Mouse (Mus musculus) heart, embryonic 12.5 days (tissue): ENCODE results near the gene Zg16. TPM values are rescaled to one million over a fixed set of nuclear protein-coding genes. Genes with fewer than 3 reads are reported as not detected.

Experiments used
- ATAC-seq: fragments of 200-750 bp; cut with Nextera tagmentation; 2 replicates; pipeline ENCODE4 v1.8.0; 2017; ENCODE audit warnings: moderate TSS enrichment, moderate library complexity; ENCODE audit not compliant: insufficient number of reproducible peaks, low FRiP score
- H3K27ac ChIP-seq: fragments of 300-500 bp; sonication (generic); 2 replicates; pipeline ENCODE4 v1.5.1; 2016; ENCODE audit warnings: mild to moderate bottlenecking, moderate library complexity; ENCODE audit not compliant: poor library complexity, severe bottlenecking
- H3K27me3 ChIP-seq: fragments of 300-500 bp; sonication (generic); replicated peaks from 2 replicates; pipeline ENCODE4 v1.6.1; 2016; ENCODE audit warnings: mild to moderate bottlenecking, moderate library complexity
- H3K36me3 ChIP-seq: fragments of 300-500 bp; sonication (generic); 2 replicates; pipeline ENCODE4 v1.6.1; 2016; ENCODE audit warnings: mild to moderate bottlenecking, moderate library complexity
- H3K4me1 ChIP-seq: fragments of 300-500 bp; sonication (generic); replicated peaks from 2 replicates; pipeline ENCODE4 v1.6.1; 2016; ENCODE audit warnings: mild to moderate bottlenecking
- H3K4me2 ChIP-seq: fragments of 300-500 bp; sonication (generic); 2 replicates; pipeline ENCODE4 v1.6.1; 2016; ENCODE audit warnings: mild to moderate bottlenecking, moderate library complexity
- H3K4me3 ChIP-seq: fragments of 300-500 bp; sonication (generic); 2 replicates; pipeline ENCODE4 v1.5.1; 2016; ENCODE audit warnings: mild to moderate bottlenecking
- H3K9ac ChIP-seq: fragments of 300-500 bp; sonication (generic); 2 replicates; pipeline ENCODE4 v1.6.1; 2016; ENCODE audit warnings: mild to moderate bottlenecking, moderate library complexity
- H3K9me3 ChIP-seq: fragments of 300-500 bp; sonication (generic); replicated peaks from 2 replicates; pipeline ENCODE4 v1.6.1; 2016; ENCODE audit warnings: mild to moderate bottlenecking, moderate library complexity
- WGBS: fragments of 180-500 bp; shearing (Covaris S2); methylation state at CpG from one replicate; pipeline ENCODE4 v1.1.7; 2016; 5-methylcytosine and 5-hydroxymethylcytosine counted together
- polyA plus RNA-seq: library from polyadenylated mRNA; unstranded; fragments of >200 nt; fragmentation: Nextera tagmentation; extraction: Ambion mirVana; gene quantifications from 2 replicates; pipeline ENCODE4 v1.2.1, GENCODE M21; 2016

Zg16 gene
- polyA plus RNA-seq, 1 experiment from 2014 or later, result not detected

- Histone ChIP-seq H3K4me3 (peak overlapping the region; percentile 94), H3K9ac (peak overlapping the region; percentile 97), H3K36me3 (peaks cover 56% of the 10 kb centered on the region), H3K27me3 (no peaks in the 10 kb centered on the region), H3K4me2 (peak overlapping the region; percentile 97), H3K9me3 (no peaks in the 10 kb centered on the region), H3K4me1 (peaks cover 59% of the 10 kb centered on the region), H3K27ac (peak overlapping the region; percentile 99)
- under 1% methylated on average over 30 of the region's 30 CpGs for WGBS
- peak; percentile 23 for ATAC-seq
Measured at GRCm38 (mm10) chr7:127024755-127025555, 62.2 kb downstream of the Zg16 start.

DNA sequence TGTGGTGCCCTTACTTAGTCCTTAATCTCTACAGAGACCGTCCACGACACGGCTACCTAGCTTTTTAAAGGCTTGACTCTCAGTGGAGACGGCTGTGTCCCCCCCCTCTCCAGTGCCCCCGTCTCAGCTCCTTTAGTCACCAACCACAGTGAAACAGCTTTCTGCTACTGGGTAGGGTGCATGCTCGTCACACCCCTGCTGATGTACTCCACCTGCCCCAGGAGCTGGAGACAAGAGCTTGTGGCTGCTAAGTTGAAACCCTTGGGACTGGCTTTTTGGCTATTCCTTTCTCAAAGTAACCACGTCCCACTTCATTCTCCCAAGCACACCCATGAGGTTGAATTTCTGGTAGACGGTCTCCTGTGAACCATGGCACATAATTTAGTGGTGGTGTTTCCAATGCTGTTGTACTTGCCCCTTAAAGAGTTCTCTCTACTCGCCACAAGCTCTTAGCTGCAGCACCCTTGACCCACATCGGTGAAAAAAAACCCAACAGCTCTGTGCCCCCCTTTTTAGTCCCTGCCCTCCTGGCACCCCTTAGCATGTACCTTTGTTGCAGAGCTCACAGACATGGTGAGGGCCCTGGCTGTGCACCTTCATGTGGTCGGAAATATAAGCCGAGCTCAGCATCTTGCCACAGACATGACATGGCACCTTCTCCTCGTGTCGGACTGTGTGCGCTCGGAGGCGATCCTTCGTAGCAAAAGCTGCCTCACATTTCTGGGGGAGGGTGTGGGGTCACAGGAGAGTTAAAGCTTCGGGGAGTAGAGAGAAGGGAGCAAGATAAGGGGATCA lies 63.0 kb downstream of the Zg16 start:
- peak overlapping the region; percentile 99 for H3K27ac ChIP-seq
- peak overlapping the region; percentile 94 for H3K4me3 ChIP-seq
- ATAC-seq, result no peak
- peak overlapping the region; percentile 97 for H3K4me2 ChIP-seq
- H3K36me3 ChIP-seq, result peaks cover 48% of the 10 kb centered on the region
- H3K9ac ChIP-seq, result peak overlapping the region; percentile 97
- H3K27me3 ChIP-seq, result no peaks in the 10 kb centered on the region
- WGBS, result 28% methylated on average over 19 of the region's 19 CpGs
- H3K9me3 ChIP-seq, result no peaks in the 10 kb centered on the region
- H3K4me1 ChIP-seq, result peaks cover 59% of the 10 kb centered on the region

DNA sequence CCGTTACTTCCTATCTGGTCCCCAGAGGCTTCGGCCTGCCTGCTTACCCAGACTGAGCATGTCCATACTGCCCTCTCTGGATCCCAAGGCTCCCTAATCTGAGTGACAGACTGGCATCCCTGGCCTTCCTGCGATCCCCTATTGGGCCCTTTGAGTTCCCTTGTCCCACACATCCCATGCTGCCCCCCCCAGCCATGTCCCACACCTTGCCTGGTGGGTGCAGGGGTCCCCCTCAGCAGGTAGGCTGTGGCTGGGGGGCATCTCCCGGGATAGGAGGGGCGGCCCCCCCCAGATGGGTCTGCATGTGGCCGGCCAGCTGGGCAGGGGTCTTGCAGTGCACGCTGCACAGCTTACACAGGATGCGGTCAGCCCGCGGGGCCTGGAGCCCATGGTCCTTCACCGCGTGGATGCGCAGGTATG lies 63.8 kb downstream of the Zg16 start:
- Histone ChIP-seq H3K4me2 (peak overlapping the region; percentile 97), H3K4me1 (peaks cover 61% of the 10 kb centered on the region), H3K27ac (peak overlapping the region; percentile 34; the same call in 1 of the 2 replicates), H3K9ac (peak overlapping the region; percentile 97), H3K9me3 (no peaks in the 10 kb centered on the region), H3K4me3 (peak overlapping the region; percentile 94), H3K36me3 (peaks cover 40% of the 10 kb centered on the region), H3K27me3 (no peaks in the 10 kb centered on the region)
- whole genome bisulfite sequencing, result 81% methylated on average over 13 of the region's 13 CpGs
- ATAC-seq, result no peak

- Histone ChIP-seq H3K9ac (peak overlapping the region; percentile 97), H3K27ac (no peak overlapping the region), H3K9me3 (no peaks in the 10 kb centered on the region), H3K4me3 (no peak overlapping the region; the same call in 1 of the 2 replicates), H3K4me2 (peak overlapping the region; percentile 97), H3K27me3 (no peaks in the 10 kb centered on the region), H3K4me1 (peaks cover 55% of the 10 kb centered on the region), H3K36me3 (peaks cover 35% of the 10 kb centered on the region)
- ATAC-seq, result no peak
- WGBS, result 84% methylated on average over 7 of the region's 7 CpGs
Measured at GRCm38 (mm10) chr7:127022528-127023271, 64.4 kb downstream of the Zg16 start.

GRCm38 (mm10) chr7:127021563-127022527 lies 65.3 kb downstream of the Zg16 start:
- no peak for ATAC-seq
- H3K4me1 ChIP-seq, result peaks cover 54% of the 10 kb centered on the region
- H3K9ac ChIP-seq, result peak overlapping the region; percentile 97
- no peaks in the 10 kb centered on the region for H3K9me3 ChIP-seq
- H3K27me3 ChIP-seq, result no peaks in the 10 kb centered on the region
- H3K27ac ChIP-seq, result peak overlapping the region; percentile 19; the same call in 1 of the 2 replicates
- H3K4me3 ChIP-seq, result peak overlapping the region; percentile 42
- peaks cover 34% of the 10 kb centered on the region for H3K36me3 ChIP-seq
- H3K4me2 ChIP-seq, result peak overlapping the region; percentile 87
- 56% methylated on average over 5 of the region's 5 CpGs for WGBS

DNA sequence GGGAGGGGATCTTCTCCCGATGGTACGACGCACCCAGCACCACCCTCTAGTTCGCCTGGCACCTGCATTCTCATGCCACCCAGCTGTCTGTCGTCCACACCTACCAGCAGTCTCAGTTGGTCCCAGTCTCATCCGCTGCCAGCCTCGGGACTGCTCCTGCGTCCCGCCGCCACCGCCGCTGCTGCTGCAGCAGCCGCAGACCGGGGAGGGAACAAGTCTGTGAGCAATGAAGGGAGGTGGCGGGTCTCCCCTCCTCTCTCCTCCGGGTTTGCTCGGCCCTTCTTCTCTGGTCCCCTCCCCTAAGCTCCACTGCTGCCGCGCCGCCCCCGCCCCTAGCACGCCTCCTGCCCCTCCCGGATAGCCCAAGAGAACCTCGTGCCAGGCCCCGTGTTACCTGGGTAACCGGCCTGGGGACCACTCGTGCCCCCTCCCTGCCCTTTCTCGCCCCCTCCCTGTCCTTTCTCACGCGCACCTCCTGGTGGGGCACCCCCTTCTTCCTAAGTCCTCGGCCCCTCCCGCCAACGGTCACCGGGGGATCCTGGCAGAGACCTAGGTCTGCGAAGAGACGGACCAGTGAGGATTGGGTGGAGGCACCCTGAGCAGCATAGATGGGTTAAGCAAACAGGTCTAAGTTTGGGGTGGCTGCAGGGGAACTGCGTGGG lies 66.1 kb downstream of the Zg16 start, which contains the start of the genes Gm42742 and Prrt2:
Gene Gm42742, minus strand, starts transcription at position 197 of the 662 bp plus-strand sequence.
Gene Prrt2, minus strand, starts transcription at position 311 of the 662 bp plus-strand sequence.
- Histone ChIP-seq H3K9me3 (no peaks in the 10 kb centered on the region), H3K27ac (peak within 1 kb of the TSS; percentile 19; the same call in 1 of the 2 replicates), H3K4me1 (peaks cover 54% of the 10 kb centered on the region), H3K36me3 (peaks cover 34% of the 10 kb centered on the region), H3K4me2 (peak within 1 kb of the TSS; percentile 87), H3K4me3 (peak within 1 kb of the TSS; percentile 42), H3K27me3 (no peaks in the 10 kb centered on the region), H3K9ac (peak within 1 kb of the TSS; percentile 70)
- WGBS, result 1% methylated on average over 32 of the region's 37 CpGs
- no peak for ATAC-seq

GRCm38 (mm10) chr7:127020491-127020890 lies 66.6 kb downstream of the Zg16 start:
- no peaks in the 10 kb centered on the region for H3K27me3 ChIP-seq
- H3K27ac ChIP-seq, result 0 out of 2 replicates have a peak overlapping the region, but pooled peaks have one; percentile 1
- H3K9ac ChIP-seq, result peak overlapping the region; percentile 70
- H3K4me3 ChIP-seq, result peak overlapping the region; percentile 42
- H3K36me3 ChIP-seq, result peaks cover 38% of the 10 kb centered on the region
- H3K4me1 ChIP-seq, result peaks cover 59% of the 10 kb centered on the region
- 39% methylated on average over 5 of the region's 5 CpGs for WGBS
- H3K4me2 ChIP-seq, result peak overlapping the region; percentile 87
- H3K9me3 ChIP-seq, result no peaks in the 10 kb centered on the region
- no peak for ATAC-seq

- ATAC-seq, result no peak
- no peaks in the 10 kb centered on the region for H3K27me3 ChIP-seq
- no peak overlapping the region for H3K27ac ChIP-seq
- 69% methylated on average over 3 of the region's 3 CpGs for whole genome bisulfite sequencing
- peaks cover 41% of the 10 kb centered on the region for H3K36me3 ChIP-seq
- peak overlapping the region; percentile 42; the same call in 1 of the 2 replicates for H3K4me3 ChIP-seq
- peak overlapping the region; percentile 87 for H3K4me2 ChIP-seq
- H3K9ac ChIP-seq, result no peak overlapping the region; the same call in 1 of the 2 replicates
- H3K4me1 ChIP-seq, result peaks cover 63% of the 10 kb centered on the region
- H3K9me3 ChIP-seq, result no peaks in the 10 kb centered on the region
Measured at GRCm38 (mm10) chr7:127020031-127020430, 67.1 kb downstream of the Zg16 start.

- no peak overlapping the region for H3K4me3 ChIP-seq
- no peak overlapping the region for H3K9ac ChIP-seq
- peak overlapping the region; percentile 87; the same call in 1 of the 2 replicates for H3K4me2 ChIP-seq
- no peak overlapping the region for H3K27ac ChIP-seq
- H3K9me3 ChIP-seq, result no peaks in the 10 kb centered on the region
- peaks cover 63% of the 10 kb centered on the region for H3K4me1 ChIP-seq
- 79% methylated on average over 14 of the region's 14 CpGs for WGBS
- ATAC-seq, result no peak
- no peaks in the 10 kb centered on the region for H3K27me3 ChIP-seq
- H3K36me3 ChIP-seq, result peaks cover 37% of the 10 kb centered on the region
Measured at GRCm38 (mm10) chr7:127019306-127019960, 67.7 kb downstream of the Zg16 start.
